Comparison of ENCODE assay signal across 24 mouse cellular contexts in genomic region chr3:99663783-99664182, GRCm38 (mm10).
A peak's percentile ranks its signal among the peaks of the same experiment; 100 is the strongest.
DNase-seq lines count a peak whose midpoint lies in the region; ATAC-seq and TF ChIP-seq lines count a peak whose summit lies in the region.
"Had no signal": no experiment of that assay in that cellular context is flagged by ENCODE, and none has a peak within 500 bp of the region (broad histone marks: within the 10 kb centered on the region; RNA-seq: fewer than 3 reads in every experiment).

No protein-coding gene starts in this region.

- H3K27ac ChIP-seq in liver, embryonic 16.5 days (ENCODE audit: low read length): no peak overlapping the region
- no peak overlapping the region for H3K27ac ChIP-seq in liver, embryonic 12.5 days
- no peak overlapping the region for H3K27ac ChIP-seq in limb, embryonic 13.5 days
- H3K27ac ChIP-seq in midbrain, postnatal 0 days (ENCODE audit: low read depth, low read length): no peak overlapping the region
- H3K27ac ChIP-seq: forebrain, embryonic 10.5 days; heart, adult 2 months; hindbrain, embryonic 12.5 days; liver, embryonic 15.5 days; midbrain, embryonic 15.5 days had no signal

- no peak overlapping the region for H3K9ac ChIP-seq in liver, embryonic 16.5 days (ENCODE audit: low read depth, low read length)
- no peak overlapping the region for H3K9ac ChIP-seq in liver, embryonic 12.5 days
- no peak overlapping the region for H3K9ac ChIP-seq in limb, embryonic 13.5 days
- no peak overlapping the region for H3K9ac ChIP-seq in midbrain, postnatal 0 days (replicated peaks; ENCODE audit: low read length, poor library complexity, severe bottlenecking)
- H3K9ac ChIP-seq: hindbrain, embryonic 12.5 days; liver, embryonic 15.5 days; midbrain, embryonic 15.5 days had no signal

- ATAC-seq in liver, embryonic 16.5 days (ENCODE audit: low read depth): peak; percentile 55; the same call in 1 of the 2 replicates
- ATAC-seq in liver, embryonic 12.5 days: no peak
- ATAC-seq in limb, embryonic 13.5 days (ENCODE audit: low FRiP score, low read depth): 0 out of 2 replicates have a peak, but pooled peaks have one; percentile 30
- no peak for ATAC-seq in midbrain, postnatal 0 days (ENCODE audit: low FRiP score)
- ATAC-seq: activated CD4-positive, CD25-positive, alpha-beta regulatory T cell, adult 4 months; forebrain, embryonic 16.5 days; midbrain, embryonic 15.5 days had no signal

- 51% methylated on average over 6 of the region's 6 CpGs for WGBS in liver, embryonic 16.5 days (ENCODE audit: insufficient replicate concordance)
- 70% methylated on average over 6 of the region's 6 CpGs for WGBS in liver, embryonic 12.5 days (ENCODE audit: insufficient replicate concordance)
- WGBS in limb, embryonic 13.5 days: 13% methylated on average over 6 of the region's 6 CpGs
- WGBS in midbrain, postnatal 0 days: 85% methylated on average over 6 of the region's 6 CpGs

- no peak overlapping the region for H3K4me3 ChIP-seq in liver, embryonic 16.5 days (ENCODE audit: low read depth, low read length)
- no peak overlapping the region for H3K4me3 ChIP-seq in liver, embryonic 12.5 days
- no peak overlapping the region for H3K4me3 ChIP-seq in limb, embryonic 13.5 days
- no peak overlapping the region for H3K4me3 ChIP-seq in midbrain, postnatal 0 days (ENCODE audit: low read depth, low read length)
- H3K4me3 ChIP-seq: forebrain, embryonic 10.5 days; heart, adult 2 months; hindbrain, embryonic 12.5 days; liver, embryonic 15.5 days; midbrain, embryonic 15.5 days had no signal

- peak; percentile 60 for DNase-seq in embryo, embryonic 10 days (ENCODE audit: low spot score)
- DNase-seq in embryo, embryonic 9.5 days (ENCODE audit: extremely low spot score): no peak
- peak; percentile 62 for DNase-seq in embryo, embryonic 11.5 days (ENCODE audit: low read depth, low spot score)
- DNase-seq in midbrain, postnatal 0 days (ENCODE audit: low spot score): no peak
- no peak for DNase-seq in right cerebral cortex, adult 18-20 months
- DNase-seq: adrenal gland, postnatal 10 days; cerebellum, adult 2 months; cerebellum, postnatal 25 days; gastrocnemius, postnatal 25 days; heart, adult 2 months; kidney, adult 2 months; left cerebral cortex, postnatal 4 days; lung, postnatal 14 days; right cerebral cortex, postnatal 25 days; spleen, adult 18-20 months had no signal

- H3K27me3 ChIP-seq in liver, embryonic 16.5 days (ENCODE audit: control insufficient read depth, insufficient read depth, low read depth, low read length): no peaks in the 10 kb centered on the region
- H3K27me3 ChIP-seq in liver, embryonic 12.5 days (replicated peaks): no peaks in the 10 kb centered on the region
- H3K27me3 ChIP-seq in limb, embryonic 13.5 days: no peaks in the 10 kb centered on the region; the same call in 1 of the 2 replicates
- no peaks in the 10 kb centered on the region for H3K27me3 ChIP-seq in midbrain, postnatal 0 days (ENCODE audit: insufficient read depth, low read length)
- H3K27me3 ChIP-seq: hindbrain, embryonic 12.5 days; liver, embryonic 15.5 days; midbrain, embryonic 15.5 days had no signal

- H3K36me3 ChIP-seq in liver, embryonic 16.5 days (ENCODE audit: control insufficient read depth, insufficient read depth): no peaks in the 10 kb centered on the region
- H3K36me3 ChIP-seq in liver, embryonic 12.5 days: no peaks in the 10 kb centered on the region
- no peaks in the 10 kb centered on the region for H3K36me3 ChIP-seq in limb, embryonic 13.5 days
- H3K36me3 ChIP-seq in midbrain, postnatal 0 days (ENCODE audit: insufficient read depth, low read length): no peaks in the 10 kb centered on the region
- H3K36me3 ChIP-seq: forebrain, embryonic 10.5 days; hindbrain, embryonic 12.5 days; liver, embryonic 15.5 days; midbrain, embryonic 15.5 days had no signal

- H3K4me1 ChIP-seq in liver, embryonic 16.5 days (ENCODE audit: control insufficient read depth, low read depth, low read length): no peaks in the 10 kb centered on the region
- H3K4me1 ChIP-seq in liver, embryonic 12.5 days: no peaks in the 10 kb centered on the region
- peaks cover 28% of the 10 kb centered on the region for H3K4me1 ChIP-seq in limb, embryonic 13.5 days
- H3K4me1 ChIP-seq in midbrain, postnatal 0 days (ENCODE audit: insufficient read depth, low read length): no peaks in the 10 kb centered on the region
- H3K4me1 ChIP-seq: hindbrain, embryonic 12.5 days; liver, embryonic 15.5 days; midbrain, embryonic 15.5 days had no signal

- no peak for TF ChIP-seq CTCF in midbrain, postnatal 0 days (IDR thresholded peaks at IDR 0.05)

- no peaks in the 10 kb centered on the region for H3K9me3 ChIP-seq in liver, embryonic 16.5 days (replicated peaks; ENCODE audit: control insufficient read depth, low read length)
- H3K9me3 ChIP-seq in liver, embryonic 12.5 days (replicated peaks): no peaks in the 10 kb centered on the region
- H3K9me3 ChIP-seq in limb, embryonic 13.5 days: no peaks in the 10 kb centered on the region
- no peaks in the 10 kb centered on the region for H3K9me3 ChIP-seq in midbrain, postnatal 0 days (ENCODE audit: low read length)
- H3K9me3 ChIP-seq: forebrain, embryonic 10.5 days; hindbrain, embryonic 12.5 days; liver, embryonic 15.5 days; midbrain, embryonic 15.5 days had no signal

- H3K4me2 ChIP-seq in liver, embryonic 16.5 days (ENCODE audit: low read depth, low read length): no peak overlapping the region
- H3K4me2 ChIP-seq in liver, embryonic 12.5 days: no peak overlapping the region
- no peak overlapping the region for H3K4me2 ChIP-seq in limb, embryonic 13.5 days (replicated peaks)
- H3K4me2 ChIP-seq in midbrain, postnatal 0 days (ENCODE audit: low read depth, low read length, poor library complexity, severe bottlenecking): no peak overlapping the region
- H3K4me2 ChIP-seq: hindbrain, embryonic 12.5 days; liver, embryonic 15.5 days; midbrain, embryonic 15.5 days had no signal

Comparison
In these comparisons a context has a peak if more than half of its experiments do, and no peak if none do; other contexts are left out.
1. DNase-seq: peak in embryo, embryonic 10 days (single experiment) and embryo, embryonic 11.5 days (single experiment); none in embryo, embryonic 9.5 days (single experiment), midbrain, postnatal 0 days (single experiment) and right cerebral cortex, adult 18-20 months (single experiment).
2. ATAC-seq: peak in liver, embryonic 16.5 days (single experiment) and limb, embryonic 13.5 days (single experiment); none in liver, embryonic 12.5 days (single experiment) and midbrain, postnatal 0 days (single experiment).